Mouse (Mus musculus) intestine, embryonic 14.5 days (tissue): Measurements from ENCODE around the gene Pde11a. TPM values are rescaled to one million over a fixed set of nuclear protein-coding genes. Genes with fewer than 3 reads are reported as not detected.
A peak's percentile ranks its signal among the peaks of the same experiment; 100 is the strongest.
"Not testable (repeated sequence)": the region's sequence is repeated elsewhere in the genome, so short reads cannot be mapped to it uniquely, and the experiment has no call there.

Source experiments
- ATAC-seq: fragments of 200-750 bp; cut with Nextera tagmentation; replicated peaks from 2 replicates; pipeline ENCODE4 v1.8.0; 2017; ENCODE audit warnings: low read depth, moderate number of reproducible peaks, moderate TSS enrichment, moderate library complexity; ENCODE audit not compliant: low FRiP score, low TSS enrichment
- DNase-seq: peaks from one replicate; pipeline ENCODE4 v3.0.0-alpha.2; 2018; ENCODE audit warnings: low spot score
- H3K27ac ChIP-seq: fragments of 300-500 bp; sonication (generic); 2 replicates; pipeline ENCODE4 v1.5.1; 2014; ENCODE audit warnings: low read depth, mild to moderate bottlenecking, control low read depth
- H3K27me3 ChIP-seq: fragments of 300-500 bp; sonication (generic); replicated peaks from 2 replicates; pipeline ENCODE4 v1.6.1; 2014; ENCODE audit warnings: low read length, control low read depth; ENCODE audit not compliant: control insufficient read depth, insufficient read depth
- H3K36me3 ChIP-seq: fragments of 300-500 bp; sonication (generic); 2 replicates; pipeline ENCODE4 v1.6.1; 2014; ENCODE audit warnings: low read length, control low read depth; ENCODE audit not compliant: control insufficient read depth, insufficient read depth
- H3K4me1 ChIP-seq: fragments of 300-500 bp; sonication (generic); replicated peaks from 2 replicates; pipeline ENCODE4 v1.6.1; 2014; ENCODE audit warnings: low read length, control low read depth, mixed read lengths; ENCODE audit not compliant: control insufficient read depth, insufficient read depth
- H3K4me2 ChIP-seq: fragments of 300-500 bp; sonication (generic); 2 replicates; pipeline ENCODE4 v1.6.1; 2014; ENCODE audit warnings: low read length
- H3K4me3 ChIP-seq: fragments of 300-500 bp; sonication (generic); 2 replicates; pipeline ENCODE4 v1.5.1; 2014; ENCODE audit warnings: low read depth, low read length, control low read depth, mixed read lengths
- H3K9ac ChIP-seq: fragments of 300-500 bp; sonication (generic); 2 replicates; pipeline ENCODE4 v1.6.1; 2014; ENCODE audit warnings: mild to moderate bottlenecking, low read length
- H3K9me3 ChIP-seq: fragments of 300-500 bp; sonication (generic); 2 replicates; pipeline ENCODE4 v1.6.1; 2016; ENCODE audit warnings: low read length, control low read depth; ENCODE audit not compliant: control insufficient read depth
- WGBS: fragments of 180-500 bp; shearing (Covaris S2); extraction: QIAGEN DNeasy Blood & Tissue Kit; methylation state at CpG from one replicate; pipeline ENCODE4 v1.1.7; 2014; 5-methylcytosine and 5-hydroxymethylcytosine counted together
- polyA plus RNA-seq: library from polyadenylated mRNA; unstranded; fragments of >200 nt; fragmentation: Nextera tagmentation; extraction: Ambion mirVana; gene quantifications from 2 replicates; pipeline ENCODE4 v1.2.1, GENCODE M21; 2014

The Pde11a gene
- polyA plus RNA-seq, 1 experiment from 2014 or later, result 0.42 TPM

GRCm38 (mm10) chr2:75981440-75982081 lies 357.0 kb downstream of the Pde11a start, which contains the start of gene Ttc30a1:
Gene Ttc30a1, minus strand, starts transcription at chr2:75981967.
- Histone ChIP-seq H3K4me2 (peak within 1 kb of the TSS; percentile 52), H3K27ac (peak within 1 kb of the TSS; percentile 51; the same call in 1 of the 2 replicates)
- not testable (repeated sequence) for H3K4me1 ChIP-seq

GRCm38 (mm10) chr2:75980933-75981439 lies 357.6 kb downstream of the Pde11a start:
- H3K9ac ChIP-seq, H3K9me3 ChIP-seq, H3K36me3 ChIP-seq, H3K27me3 ChIP-seq, DNase-seq, H3K27ac ChIP-seq, H3K4me1 ChIP-seq: not testable (repeated sequence)
- WGBS, result 93% methylated on average over 13 of the region's 13 CpGs
- H3K4me3 ChIP-seq, result peak overlapping the region; percentile 48; the same call in 1 of the 2 replicates
- ATAC-seq, result 0 out of 2 replicates have a peak, but pooled peaks have one; percentile 13
- H3K4me2 ChIP-seq, result peak overlapping the region; percentile 52

More at GRCm38 (mm10) chr2:75981440-75982081, 357.0 kb downstream of the Pde11a start, which contains the start of gene Ttc30a1:
- not testable (repeated sequence) for H3K27me3 ChIP-seq, H3K36me3 ChIP-seq, H3K9me3 ChIP-seq
- 2% methylated on average over 30 of the region's 34 CpGs for WGBS
- DNase-seq (peak; percentile 91), ATAC-seq (peak; percentile 63)
- Histone ChIP-seq H3K9ac (peak within 1 kb of the TSS; percentile 49), H3K4me3 (peak within 1 kb of the TSS; percentile 48)

- not testable (repeated sequence) for H3K4me1 ChIP-seq, H3K27ac ChIP-seq, H3K36me3 ChIP-seq, H3K9me3 ChIP-seq, H3K9ac ChIP-seq, H3K27me3 ChIP-seq, H3K4me3 ChIP-seq, ATAC-seq, DNase-seq
- 0 out of 2 replicates have a peak within 1 kb of the TSS, but pooled peaks have one; percentile 7 for H3K4me2 ChIP-seq
- 28% methylated on average over 18 of the region's 24 CpGs for whole genome bisulfite sequencing
Observed at GRCm38 (mm10) chr2:75977752-75978368, 360.7 kb downstream of the Pde11a start, which contains the start of gene Ttc30a2. Gene Ttc30a2, minus strand, starts transcription at chr2:75978170.

GRCm38 (mm10) chr2:75976070-75976469 lies 362.5 kb downstream of the Pde11a start:
- H3K4me3 ChIP-seq, H3K36me3 ChIP-seq, H3K4me1 ChIP-seq, H3K27me3 ChIP-seq, H3K9me3 ChIP-seq, H3K4me2 ChIP-seq, H3K27ac ChIP-seq, H3K9ac ChIP-seq, ATAC-seq, DNase-seq: not testable (repeated sequence)
- 88% methylated on average over 2 of the region's 2 CpGs for WGBS

GRCm38 (mm10) chr2:75974131-75974530 lies 364.4 kb downstream of the Pde11a start:
- Histone ChIP-seq H3K27ac (no peak overlapping the region), H3K9ac (no peak overlapping the region), H3K36me3 (no peaks in the 10 kb centered on the region), H3K4me1 (no peaks in the 10 kb centered on the region), H3K9me3 (no peaks in the 10 kb centered on the region), H3K4me2 (no peak overlapping the region), H3K4me3 (no peak overlapping the region), H3K27me3 (no peaks in the 10 kb centered on the region)
- no peak for ATAC-seq
- DNase-seq, result no peak
- WGBS, result 62% methylated on average over 9 of the region's 9 CpGs

GRCm38 (mm10) chr2:75964972-75965371 lies 373.6 kb downstream of the Pde11a start:
- peak overlapping the region; percentile 42 for H3K4me2 ChIP-seq
- no peaks in the 10 kb centered on the region for H3K9me3 ChIP-seq
- no peaks in the 10 kb centered on the region for H3K27me3 ChIP-seq
- 18% methylated on average over 5 of the region's 5 CpGs for WGBS
- no peak for DNase-seq
- ATAC-seq, result 0 out of 2 replicates have a peak, but pooled peaks have one; percentile 19
- H3K4me3 ChIP-seq, result no peak overlapping the region
- H3K27ac ChIP-seq, result no peak overlapping the region
- no peaks in the 10 kb centered on the region for H3K36me3 ChIP-seq
- peaks cover 13% of the 10 kb centered on the region for H3K4me1 ChIP-seq
- H3K9ac ChIP-seq, result no peak overlapping the region

- 17% methylated on average over 14 of the region's 14 CpGs for WGBS
- ATAC-seq (peak; percentile 34; the same call in 1 of the 2 replicates), DNase-seq (peak; percentile 74)
- Histone ChIP-seq H3K27ac (no peak overlapping the region), H3K36me3 (no peaks in the 10 kb centered on the region), H3K9me3 (no peaks in the 10 kb centered on the region), H3K4me3 (no peak overlapping the region), H3K4me2 (peak overlapping the region; percentile 42), H3K9ac (no peak overlapping the region), H3K27me3 (no peaks in the 10 kb centered on the region), H3K4me1 (peaks cover 17% of the 10 kb centered on the region)
Observed at GRCm38 (mm10) chr2:75964512-75964911, 374.1 kb downstream of the Pde11a start.

GRCm38 (mm10) chr2:75964051-75964450 lies 374.5 kb downstream of the Pde11a start:
- WGBS, result 62% methylated on average over 5 of the region's 5 CpGs
- DNase-seq, result no peak
- H3K9me3 ChIP-seq, result no peaks in the 10 kb centered on the region
- no peak for ATAC-seq
- H3K27me3 ChIP-seq, result no peaks in the 10 kb centered on the region
- no peak overlapping the region for H3K9ac ChIP-seq
- no peaks in the 10 kb centered on the region for H3K36me3 ChIP-seq
- peak overlapping the region; percentile 42; the same call in 1 of the 2 replicates for H3K4me2 ChIP-seq
- peaks cover 17% of the 10 kb centered on the region for H3K4me1 ChIP-seq
- no peak overlapping the region for H3K4me3 ChIP-seq
- no peak overlapping the region for H3K27ac ChIP-seq
